Mouse (Mus musculus): ENCODE measurements around the gene Grin2c. TPM values are rescaled to one million over a fixed set of nuclear protein-coding genes. Genes with fewer than 3 reads are reported as not detected.
A peak's percentile ranks its signal among the peaks of the same experiment; 100 is the strongest.

Grin2c gene
- polyA plus RNA-seq, 2 experiments from 2014 or later = not detected

DNA sequence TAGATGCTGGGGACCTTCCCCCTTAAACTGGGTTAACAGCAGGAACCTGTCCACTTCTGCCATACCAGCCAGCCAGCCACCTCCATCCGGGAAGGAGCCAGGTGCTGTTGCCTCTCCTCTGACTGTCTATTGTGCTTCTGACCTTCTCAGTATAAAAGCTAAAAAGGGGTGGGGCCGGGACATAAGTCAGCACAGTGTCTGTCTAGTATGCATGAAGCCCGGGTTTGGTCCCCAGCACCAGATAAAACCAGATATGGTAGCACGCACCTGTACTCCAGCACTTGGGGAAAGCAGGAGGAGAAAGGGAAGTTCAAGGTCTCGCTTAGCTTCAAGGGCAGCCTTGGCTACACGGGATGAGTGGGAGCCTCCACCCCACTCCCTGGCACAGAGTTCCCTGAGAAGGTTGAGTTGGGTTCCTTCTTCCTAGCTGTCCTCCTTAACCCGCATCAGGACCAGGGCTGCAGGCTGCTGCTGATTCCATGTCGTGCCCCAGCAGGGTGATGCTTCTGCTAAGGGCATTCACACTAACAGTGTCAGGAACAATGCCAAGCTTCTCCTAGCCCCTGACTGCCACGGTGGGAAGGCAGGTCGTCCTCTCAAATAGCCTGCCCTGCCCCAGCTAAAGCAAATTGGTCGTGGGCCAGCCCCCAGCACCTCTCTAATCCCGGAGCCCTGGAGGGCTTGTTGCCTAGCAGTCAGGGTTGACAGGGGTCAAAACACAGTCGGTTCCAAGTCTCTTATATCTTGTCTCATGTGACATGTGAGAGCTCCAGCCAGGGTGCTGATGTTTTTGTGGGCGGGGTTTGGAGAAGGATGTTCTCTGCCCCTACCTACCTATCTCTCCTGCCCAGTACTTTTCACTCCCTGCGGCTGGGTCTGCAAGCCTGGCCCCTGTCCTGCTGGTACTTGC lies 37.8 kb downstream of the Grin2c start:
- no peak for ATAC-seq

DNA sequence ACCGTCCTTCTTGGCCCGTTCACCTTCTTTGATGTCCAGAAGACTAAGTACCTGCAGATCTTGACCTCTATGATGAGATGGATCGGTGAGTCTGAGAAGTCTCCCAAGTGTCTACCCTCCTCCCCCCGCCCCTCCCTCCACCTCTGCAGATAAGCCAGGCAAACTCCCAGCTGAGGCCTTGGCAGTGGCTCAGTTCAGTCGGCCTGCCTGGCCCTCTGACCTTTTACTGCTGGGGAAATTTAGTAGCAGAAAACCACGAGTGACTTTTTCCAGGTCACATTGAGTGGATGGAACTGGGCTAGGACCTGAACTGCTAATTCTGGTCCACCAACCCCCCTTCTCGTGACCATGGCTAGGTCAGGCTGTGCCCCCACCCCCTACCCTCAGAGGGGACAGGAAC lies 38.6 kb downstream of the Grin2c start:
- ATAC-seq = no peak

DNA sequence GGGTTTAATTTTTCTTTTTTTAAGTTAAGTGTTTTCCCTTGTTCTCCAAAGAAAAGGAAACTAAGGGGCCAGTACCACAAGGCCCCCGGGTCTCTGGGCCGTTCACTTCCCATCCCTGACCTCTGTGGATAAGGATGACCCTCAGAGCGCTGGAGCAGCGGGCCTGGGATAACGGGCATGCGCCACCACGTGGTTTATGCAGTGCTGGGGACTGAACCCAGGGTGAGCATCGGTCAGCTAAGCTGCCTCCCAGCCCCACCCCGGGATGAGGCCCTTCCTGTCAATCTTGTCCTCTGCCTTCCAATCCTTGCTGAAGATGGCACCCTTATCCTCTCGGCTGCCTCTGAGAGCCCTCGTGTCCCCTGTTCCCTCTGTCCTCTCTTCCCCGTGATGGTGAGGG lies 39.4 kb downstream of the Grin2c start:
- ATAC-seq = no peak

DNA sequence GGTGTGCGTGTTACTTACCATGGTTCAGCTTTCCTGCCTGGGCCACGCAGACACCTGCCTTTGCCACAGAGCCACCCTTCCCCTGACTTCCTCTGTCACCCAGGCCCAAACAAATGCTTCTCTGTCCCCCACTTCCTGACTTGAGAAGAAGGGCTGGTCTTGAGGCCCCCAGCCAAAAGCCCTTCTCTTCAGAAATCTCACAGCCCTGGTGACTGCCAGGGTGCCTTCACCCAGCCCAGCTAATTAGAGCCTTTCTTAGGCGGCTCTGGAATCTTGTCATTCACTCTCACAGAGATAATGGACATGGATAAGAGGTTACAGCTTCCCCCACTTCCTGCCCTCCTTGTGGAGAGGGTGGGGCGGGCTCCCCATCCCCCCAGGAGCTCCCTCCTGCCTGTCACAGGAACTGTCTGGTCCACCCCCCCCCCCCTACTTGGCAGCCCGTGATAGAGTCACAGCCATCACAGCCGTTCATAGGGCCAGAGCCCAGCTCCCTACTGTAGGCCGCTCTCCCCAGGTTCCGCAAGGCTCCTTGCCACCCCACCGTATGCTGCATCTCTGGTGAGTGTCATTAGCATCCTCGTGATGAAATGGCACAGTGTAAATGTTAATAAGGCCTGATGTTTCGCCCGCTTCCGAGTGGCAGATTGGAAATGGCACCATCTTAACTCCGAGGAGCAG lies 40.1 kb downstream of the Grin2c start:
- peak; percentile 51 for ATAC-seq

DNA sequence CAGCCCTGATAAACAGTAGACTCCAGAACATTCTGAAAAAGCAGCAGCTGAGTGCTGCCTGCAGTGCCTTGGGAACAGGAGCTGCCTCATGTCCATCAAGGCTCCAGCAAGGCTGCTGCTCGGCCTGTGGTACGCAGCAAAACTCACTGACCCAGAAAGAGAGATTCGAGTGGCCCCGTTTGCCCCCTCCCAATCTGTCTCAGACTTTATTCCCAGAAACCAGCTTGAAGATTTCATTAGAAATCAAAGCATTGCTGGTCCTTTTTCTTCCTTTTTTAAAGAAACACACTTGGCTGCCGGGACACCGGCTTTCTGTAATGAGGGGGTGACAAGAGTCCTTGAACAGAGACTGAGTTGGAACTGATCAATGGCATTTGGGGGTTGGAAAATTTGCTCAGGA lies 41.7 kb downstream of the Grin2c start:
- ATAC-seq = no peak

DNA sequence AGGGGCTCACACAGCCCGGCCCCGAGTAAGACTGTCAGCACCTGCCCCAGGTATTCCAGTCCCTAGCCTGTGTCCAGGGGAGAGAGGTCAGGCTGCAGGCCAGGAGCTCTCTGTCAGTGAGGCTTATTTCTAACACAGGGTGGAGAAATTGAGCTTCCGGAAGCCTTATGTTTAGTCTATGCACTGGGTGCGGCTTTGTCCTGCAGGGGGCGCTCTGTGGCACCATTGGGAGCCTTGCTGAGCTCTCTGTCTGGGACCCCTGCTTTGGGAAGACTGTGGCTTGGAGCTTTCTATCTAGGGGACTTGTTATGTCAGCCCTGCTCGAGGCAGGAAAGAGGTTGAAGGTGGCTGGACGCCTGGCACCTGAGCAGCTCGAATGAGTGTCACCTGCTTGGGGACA lies 42.2 kb downstream of the Grin2c start:
- ATAC-seq = no peak

DNA sequence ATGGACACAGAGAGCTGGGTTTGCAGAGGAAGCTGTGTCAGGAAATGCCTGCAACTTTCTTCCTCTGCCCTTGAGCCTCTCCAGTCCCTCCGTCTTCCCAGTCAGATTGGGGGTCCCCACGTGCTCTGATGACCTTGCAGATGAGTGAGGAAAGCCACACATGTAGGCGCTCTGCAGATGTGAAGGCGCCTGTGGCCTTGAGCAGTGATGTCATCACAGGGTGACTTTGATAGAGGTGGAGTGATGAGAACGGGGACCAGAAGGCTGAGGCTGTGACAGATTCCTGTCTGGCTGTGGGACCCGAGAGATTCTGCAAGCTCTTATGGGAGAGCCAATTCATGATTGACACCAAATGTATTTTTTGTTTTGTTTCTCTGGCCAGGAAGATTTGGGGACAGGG lies 43.2 kb downstream of the Grin2c start:
- no peak for ATAC-seq

DNA sequence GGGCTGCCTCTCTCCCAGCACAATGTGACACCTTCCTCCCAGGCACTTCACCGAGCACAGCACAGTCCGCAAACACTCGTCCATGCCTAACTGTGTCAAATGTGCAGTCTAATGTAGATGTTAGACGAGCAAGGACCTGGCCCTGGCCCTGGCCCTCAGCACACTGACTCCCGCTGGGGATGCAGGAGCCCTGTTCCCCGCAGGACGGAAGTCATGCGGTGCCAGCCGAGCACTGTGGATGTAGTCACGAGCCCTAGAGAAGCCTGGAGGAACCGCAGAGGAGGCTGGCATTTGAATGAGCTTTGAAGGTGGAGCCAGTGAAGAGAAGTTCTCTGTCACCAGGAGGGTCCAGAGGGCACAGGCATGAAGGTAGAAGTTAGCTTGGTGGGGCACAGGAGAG lies 43.6 kb downstream of the Grin2c start:
- ATAC-seq = no peak

DNA sequence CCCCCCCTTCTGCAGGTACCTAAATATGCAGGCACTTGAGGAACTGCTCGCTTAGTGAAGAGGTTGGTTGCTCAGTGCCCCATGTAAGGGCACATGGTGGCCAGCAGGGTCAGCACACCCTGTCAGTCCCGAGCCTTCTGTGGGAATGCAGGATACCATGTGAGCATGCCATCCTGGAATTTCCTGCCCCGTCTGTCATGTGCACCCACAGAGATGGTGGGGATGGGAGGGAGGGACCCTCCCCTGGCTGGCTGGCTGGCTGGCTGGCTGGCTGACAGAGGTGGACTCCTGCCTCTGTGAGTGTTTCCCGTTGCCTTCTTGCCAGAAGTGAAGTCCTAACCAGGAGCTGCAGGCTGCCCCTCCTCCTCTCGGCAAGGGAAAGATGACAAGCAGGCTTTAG lies 44.5 kb downstream of the Grin2c start:
- ATAC-seq = no peak

DNA sequence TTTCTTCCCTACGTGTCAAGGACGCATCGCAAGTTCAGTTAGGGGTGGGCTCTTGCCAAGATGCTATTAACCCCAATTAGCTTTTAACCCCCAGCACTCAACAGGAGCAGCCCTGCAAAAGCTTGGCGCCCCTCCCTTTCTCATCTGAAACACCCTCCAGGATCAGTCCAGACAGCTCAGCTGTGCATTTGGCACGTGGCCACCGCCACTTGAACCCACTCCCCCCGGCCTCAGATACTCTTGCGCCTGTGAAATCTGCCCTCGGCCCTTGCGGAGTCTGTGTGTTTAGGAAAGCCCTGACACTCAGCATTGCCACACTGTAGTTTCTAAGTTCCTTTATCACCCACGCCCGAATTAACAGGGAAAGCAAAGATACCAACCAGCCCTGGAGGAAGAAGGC lies 45.0 kb downstream of the Grin2c start:
- no peak for ATAC-seq

DNA sequence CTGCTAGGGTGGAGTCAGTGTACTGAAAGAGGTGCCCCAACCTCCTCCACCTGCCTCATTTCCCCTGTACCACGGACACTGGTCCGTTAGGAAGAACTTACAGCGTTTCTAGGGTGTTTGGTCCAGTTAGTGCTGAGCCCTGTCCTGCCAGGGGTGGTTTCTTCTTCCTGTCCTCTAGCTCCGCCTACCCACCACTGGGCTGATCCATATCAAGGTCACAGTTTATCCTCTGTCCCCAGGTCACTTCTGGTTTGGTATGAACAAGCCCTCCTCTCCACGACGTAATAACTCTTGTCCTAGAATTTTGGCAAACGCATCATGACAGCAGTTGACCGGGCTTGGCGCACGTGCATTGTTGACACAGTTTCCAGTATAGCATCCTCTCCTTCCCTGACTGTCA lies 47.4 kb downstream of the Grin2c start:
- ATAC-seq = no peak

DNA sequence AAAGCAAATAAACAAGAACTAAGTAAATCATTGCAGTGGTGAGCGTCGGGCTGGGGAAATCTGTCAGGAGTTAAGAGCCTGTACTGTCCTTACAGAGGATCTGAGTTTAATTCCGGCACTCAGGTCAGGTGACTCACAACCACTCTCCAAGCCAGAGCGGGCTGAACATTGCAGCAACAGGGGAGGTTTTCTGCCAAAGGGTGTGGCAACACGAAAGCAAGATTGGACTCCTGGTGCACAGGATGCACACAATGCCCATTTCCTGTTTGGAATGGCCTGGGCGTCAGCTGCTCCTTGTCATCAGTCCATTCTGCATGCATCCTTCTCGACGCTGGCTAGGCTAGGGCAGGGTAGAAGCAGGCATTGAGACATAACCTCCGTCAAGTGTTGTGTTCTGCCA lies 47.8 kb downstream of the Grin2c start:
- ATAC-seq = no peak

DNA sequence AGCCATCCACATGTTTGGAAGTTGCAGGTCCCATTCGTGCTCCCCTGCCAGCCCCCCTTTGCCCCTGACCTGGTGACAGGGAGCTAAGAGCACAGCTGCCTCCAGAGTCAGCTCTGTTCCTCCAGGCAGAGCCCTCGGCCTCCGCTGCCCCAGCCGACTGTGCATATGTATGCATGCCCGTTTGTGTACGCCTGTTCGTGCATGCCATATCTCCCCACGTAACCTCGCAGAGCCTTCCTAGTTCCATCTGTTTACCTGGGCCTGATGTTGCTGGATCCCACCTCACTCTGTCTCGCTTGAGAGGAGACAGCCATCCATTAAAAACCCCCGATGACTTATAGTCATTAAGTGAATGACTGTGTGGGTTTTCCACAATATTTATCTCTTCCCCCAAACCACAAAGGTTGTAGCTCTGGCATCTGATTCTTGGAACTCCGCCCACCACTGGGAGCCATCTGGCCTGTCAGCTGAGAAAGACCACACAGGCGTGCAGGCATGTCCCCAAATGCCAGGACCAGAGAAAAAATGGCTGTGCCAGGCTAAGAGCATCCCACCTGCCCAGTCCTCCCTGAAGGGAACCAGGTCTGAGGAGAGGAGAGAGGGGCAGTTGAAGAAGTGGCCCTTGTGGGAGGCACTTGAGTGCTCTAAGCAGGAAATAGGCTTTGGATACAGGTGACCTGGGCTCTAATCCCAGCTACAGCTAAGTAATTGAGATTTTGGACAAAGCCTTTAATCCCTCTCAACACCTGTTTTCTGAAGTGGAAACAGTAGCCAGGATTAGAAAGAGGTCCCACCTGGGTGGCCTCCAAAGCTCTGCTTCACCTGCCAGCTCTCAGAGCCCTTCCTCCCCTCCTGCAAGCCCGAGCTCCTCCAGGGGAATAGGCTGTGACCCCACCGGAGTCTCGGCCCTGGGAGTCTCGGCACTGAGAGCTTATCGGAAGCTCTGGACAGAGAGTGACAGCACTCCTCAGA lies 49.3 kb downstream of the Grin2c start:
- ATAC-seq = no peak

DNA sequence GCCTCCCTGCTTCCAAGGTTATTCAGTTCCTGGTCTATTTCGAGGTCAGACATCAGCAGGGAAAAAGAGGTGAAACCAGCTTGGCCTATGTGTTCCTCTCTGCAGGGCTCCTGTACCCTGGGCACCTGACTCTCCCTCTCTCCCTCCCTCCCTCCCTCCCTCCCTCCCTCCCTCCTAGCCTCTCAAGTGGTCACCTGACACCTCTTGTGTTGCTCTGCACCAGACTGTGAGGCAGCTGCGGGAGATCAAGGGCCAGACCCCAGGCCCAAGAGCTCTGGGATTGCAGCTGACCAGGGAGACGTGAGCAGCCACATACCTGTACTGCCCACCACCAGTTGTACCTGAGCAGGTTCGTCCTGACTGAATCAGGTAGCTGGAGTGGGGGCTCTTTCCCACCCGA lies 51.9 kb downstream of the Grin2c start:
- no peak for ATAC-seq

DNA sequence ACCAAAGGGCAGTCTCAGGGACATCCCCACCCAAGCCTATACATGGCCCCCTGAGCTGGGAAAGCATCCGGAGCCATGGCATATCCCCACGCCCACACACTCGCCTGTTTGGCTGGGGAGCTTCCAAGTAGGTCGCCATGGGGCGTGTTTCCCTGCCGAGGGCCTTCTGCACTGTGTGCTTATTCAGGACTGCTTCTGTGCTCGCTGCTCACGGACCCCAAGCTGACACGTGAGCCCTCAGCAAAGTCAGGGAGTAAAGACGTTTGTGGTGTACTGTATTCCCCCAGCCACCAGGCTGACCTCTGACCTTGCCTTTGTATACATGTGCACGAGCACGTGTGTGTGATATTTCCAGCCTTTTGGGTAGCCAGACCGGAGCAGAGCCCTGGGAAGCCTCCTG lies 54.9 kb downstream of the Grin2c start:
- no peak for ATAC-seq

DNA sequence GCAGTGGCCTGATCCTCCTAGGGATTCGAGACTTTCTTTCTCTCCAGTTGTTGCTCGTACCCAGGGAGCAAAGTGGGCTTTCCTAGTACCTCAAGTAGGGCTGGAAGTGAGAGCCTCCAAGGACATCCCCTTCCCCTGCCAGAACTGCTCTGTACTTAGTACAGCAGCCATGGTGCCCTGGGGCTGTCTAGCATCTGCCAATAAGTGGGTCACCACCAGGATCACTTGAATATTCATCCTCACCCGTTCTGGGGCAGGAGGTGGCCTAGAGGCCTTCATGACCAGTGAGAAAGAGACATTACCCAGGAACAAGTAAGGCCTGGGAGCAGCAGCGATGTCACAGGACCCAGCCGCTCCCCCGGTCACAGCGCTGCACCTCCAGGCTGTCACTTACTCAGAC lies 57.1 kb downstream of the Grin2c start:
- no peak for ATAC-seq

DNA sequence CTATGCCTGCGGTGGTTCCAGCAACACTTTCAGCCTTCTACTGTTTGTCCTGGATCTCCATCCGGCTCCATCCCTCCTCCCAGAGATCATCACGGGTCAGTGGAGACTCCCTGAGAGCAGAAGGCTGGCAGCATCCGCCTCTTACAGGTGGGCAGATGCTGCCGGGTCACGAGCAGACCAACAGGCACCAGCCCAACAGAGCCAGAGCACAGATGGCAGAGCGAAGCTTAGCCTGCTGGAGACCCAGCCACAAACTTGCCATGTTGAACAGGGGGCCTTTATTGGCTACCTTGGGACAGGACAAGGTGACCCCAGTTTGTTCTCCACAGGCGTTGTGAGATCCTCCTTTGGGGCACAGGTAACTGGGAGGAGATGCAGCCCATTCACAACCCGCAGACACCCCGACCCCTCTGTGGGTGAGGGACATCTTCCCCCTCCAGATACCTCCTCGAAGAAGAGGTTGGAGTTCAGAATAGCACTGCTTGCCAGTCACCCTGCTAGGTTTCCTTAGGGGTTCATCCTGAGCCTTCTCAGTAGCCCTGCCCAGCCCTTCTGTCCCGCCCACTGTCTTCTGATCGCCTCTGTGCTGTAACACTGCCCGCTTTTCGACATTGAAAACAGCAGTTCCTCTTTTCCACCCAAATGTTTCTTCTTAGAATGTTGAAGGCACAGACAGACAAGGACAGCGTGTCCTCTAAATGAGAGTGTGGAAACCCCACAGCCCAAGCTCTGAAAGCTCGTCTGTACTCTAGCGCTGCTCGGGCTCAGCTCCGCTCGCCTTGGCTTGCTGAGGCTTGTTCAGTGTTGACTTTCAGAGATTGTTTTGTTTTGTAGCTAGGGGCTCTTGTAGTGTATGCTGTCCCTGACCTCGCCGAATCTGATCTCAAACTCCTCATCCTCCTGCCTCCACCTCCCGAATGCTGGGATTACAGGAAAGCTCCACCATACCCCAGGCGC lies 58.0 kb downstream of the Grin2c start:
- no peak for ATAC-seq

DNA sequence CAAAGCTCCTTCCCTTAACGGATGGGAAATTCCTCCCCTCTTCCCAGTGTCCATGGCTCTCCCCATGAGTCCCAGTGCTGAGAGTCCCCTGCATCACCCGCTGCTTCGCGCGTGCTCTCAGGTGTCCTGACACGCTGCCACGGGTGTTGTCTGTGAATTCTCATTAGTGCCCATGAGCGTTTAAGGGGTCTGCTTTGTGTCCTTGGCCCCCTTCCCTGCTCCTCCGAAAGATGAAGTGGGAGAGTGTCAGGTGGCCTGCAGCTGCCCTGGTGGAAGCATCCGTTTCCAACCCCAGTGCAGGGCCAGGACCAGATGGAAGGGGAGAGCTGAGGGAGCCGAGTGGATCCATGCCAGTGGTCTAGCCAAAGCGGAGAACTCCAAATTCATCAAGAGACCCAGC lies 58.9 kb downstream of the Grin2c start:
- no peak for ATAC-seq

DNA sequence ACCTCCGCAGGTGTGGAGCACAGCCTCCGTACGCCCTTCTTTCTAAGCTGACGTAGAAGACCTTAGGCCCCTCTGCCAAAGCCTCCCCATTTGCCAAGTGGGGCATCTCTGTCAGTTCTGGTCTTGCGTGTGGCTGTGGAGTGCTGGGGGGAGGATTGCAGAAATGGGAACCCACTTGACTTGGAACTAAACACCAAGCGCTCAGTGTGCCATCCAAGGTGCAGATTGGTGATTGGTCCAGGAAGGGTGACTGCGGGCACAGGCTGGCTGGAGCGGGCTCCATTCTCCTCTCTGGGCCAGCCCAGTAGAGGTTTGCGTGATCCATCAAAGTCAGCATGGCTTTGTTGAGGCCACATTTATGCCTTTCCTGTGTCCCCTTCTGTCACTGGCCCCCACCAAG lies 64.3 kb downstream of the Grin2c start:
- no peak for ATAC-seq

DNA sequence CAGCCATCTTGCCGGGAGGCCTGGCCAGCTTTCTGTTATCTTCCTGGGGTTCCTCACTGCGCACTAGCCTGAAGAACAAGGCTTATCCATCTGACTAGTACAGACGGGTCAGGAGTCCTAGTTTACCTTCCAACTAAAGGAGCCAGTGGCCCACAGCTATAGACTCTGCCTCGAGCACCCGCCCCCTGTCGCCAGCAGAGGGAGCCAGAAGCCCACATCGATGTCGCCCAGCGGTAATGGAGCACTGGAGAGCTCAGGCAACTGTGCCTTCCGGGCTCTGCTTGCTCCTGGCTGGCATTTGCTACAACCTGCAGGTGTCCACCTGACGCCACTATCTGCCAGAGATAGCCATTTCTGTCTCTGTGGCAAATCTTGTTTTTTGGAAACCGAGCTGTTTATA lies 64.7 kb downstream of the Grin2c start:
- ATAC-seq = peak; percentile 53

DNA sequence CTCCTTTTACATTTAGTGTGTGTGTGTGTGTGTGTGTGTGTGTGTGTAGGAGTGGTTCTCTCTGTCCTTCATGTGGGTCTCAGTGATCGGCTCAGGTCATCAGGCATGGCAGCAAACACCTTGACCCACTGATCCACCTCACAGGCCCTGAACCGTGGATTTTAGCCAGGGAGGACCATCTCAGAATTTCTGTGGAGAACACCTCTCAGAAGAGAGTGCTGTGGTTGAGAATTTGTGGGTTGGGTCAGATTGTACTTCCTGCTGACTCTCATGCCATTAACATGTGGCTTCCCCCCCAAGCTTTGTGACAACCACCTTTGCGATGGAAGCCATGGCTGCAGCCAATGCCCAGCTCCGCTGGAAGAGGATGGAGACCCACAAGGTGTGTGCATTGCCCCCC lies 66.5 kb downstream of the Grin2c start:
- ATAC-seq = no peak
